Mouse (Mus musculus): Measurements from ENCODE around the gene Adat1. TPM values are rescaled to one million over a fixed set of nuclear protein-coding genes. Genes with fewer than 3 reads are reported as not detected.

Adat1 gene
- polyA plus RNA-seq, 1 experiment from 2014 or later, result 7.5 TPM

DNA sequence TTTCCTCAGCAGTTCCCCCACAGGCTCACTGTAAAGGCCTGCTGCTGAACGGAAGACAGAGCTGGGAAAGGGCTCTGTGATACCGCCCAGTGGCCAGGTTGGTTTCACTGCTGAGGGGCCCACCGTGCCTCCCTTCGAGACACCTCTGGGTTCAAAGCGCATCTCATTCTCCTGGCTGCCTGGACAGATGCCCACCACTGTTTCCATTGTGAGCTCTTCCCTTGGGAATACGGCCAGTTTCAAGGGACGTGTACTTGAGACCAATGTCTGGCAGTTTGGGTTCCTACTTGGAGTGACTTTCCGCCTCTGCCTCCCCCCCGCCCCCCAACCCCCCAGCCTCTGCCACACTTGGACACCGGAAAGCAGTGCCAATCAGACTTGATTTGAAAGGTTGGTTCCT, 29.0 kb downstream of the Adat1 start:
- no peaks in the 10 kb centered on the region for H3K27me3 ChIP-seq (ENCODE audit: control insufficient read depth, insufficient read depth, low read depth, low read length)
- no peak for ATAC-seq (ENCODE audit: low read depth)
- H3K4me1 ChIP-seq (replicated peaks; ENCODE audit: control insufficient read depth, insufficient read depth, low read length), result no peaks in the 10 kb centered on the region
- no peaks in the 10 kb centered on the region for H3K9me3 ChIP-seq (ENCODE audit: control insufficient read depth, low read length)
- H3K4me2 ChIP-seq (ENCODE audit: low read depth, low read length), result no peak overlapping the region
- H3K27ac ChIP-seq (ENCODE audit: low read length), result no peak overlapping the region
- no peak overlapping the region for H3K4me3 ChIP-seq (ENCODE audit: low read length)
- 62% methylated on average over 10 of the region's 10 CpGs for WGBS
- no peaks in the 10 kb centered on the region for H3K36me3 ChIP-seq (ENCODE audit: control insufficient read depth, insufficient read depth, low read length)
- H3K9ac ChIP-seq (ENCODE audit: low read length), result no peak overlapping the region

DNA sequence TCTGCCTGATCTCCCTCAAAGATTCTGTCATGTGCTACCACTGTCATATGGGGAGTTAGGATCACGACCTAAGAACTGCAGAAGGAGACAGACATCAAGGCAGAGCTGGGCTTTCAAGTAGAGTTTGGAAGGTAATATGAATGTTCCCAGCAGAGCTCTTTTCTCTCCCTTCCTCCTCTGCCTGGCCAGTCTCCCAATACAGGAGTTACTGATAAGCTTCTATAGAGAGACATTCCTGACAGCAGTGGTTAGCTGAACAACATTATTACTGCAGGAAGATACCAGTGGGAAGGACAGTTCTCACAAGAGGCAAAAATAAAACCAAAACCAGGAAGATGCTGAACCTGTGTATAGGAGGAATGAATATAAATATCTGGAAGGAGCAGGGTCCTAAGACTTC, 29.5 kb downstream of the Adat1 start:
- Histone ChIP-seq H3K4me1 (replicated peaks; ENCODE audit: control insufficient read depth, insufficient read depth, low read length) (no peaks in the 10 kb centered on the region), H3K4me3 (ENCODE audit: low read length) (no peak overlapping the region), H3K9ac (ENCODE audit: low read length) (no peak overlapping the region), H3K27me3 (ENCODE audit: control insufficient read depth, insufficient read depth, low read depth, low read length) (no peaks in the 10 kb centered on the region), H3K27ac (ENCODE audit: low read length) (no peak overlapping the region), H3K9me3 (ENCODE audit: control insufficient read depth, low read length) (no peaks in the 10 kb centered on the region), H3K36me3 (ENCODE audit: control insufficient read depth, insufficient read depth, low read length) (no peaks in the 10 kb centered on the region), H3K4me2 (ENCODE audit: low read depth, low read length) (no peak overlapping the region)
- ATAC-seq (ENCODE audit: low read depth), result no peak
- 56% methylated on average over 1 of the region's 1 CpGs for WGBS

GRCm38 (mm10) chr8:111961330-111961729, 30.8 kb downstream of the Adat1 start:
- no peak overlapping the region for H3K27ac ChIP-seq (ENCODE audit: low read length)
- H3K9ac ChIP-seq (ENCODE audit: low read length), result no peak overlapping the region
- no peaks in the 10 kb centered on the region for H3K9me3 ChIP-seq (ENCODE audit: control insufficient read depth, low read length)
- H3K4me2 ChIP-seq (ENCODE audit: low read depth, low read length), result no peak overlapping the region
- no peaks in the 10 kb centered on the region for H3K27me3 ChIP-seq (ENCODE audit: control insufficient read depth, insufficient read depth, low read depth, low read length)
- WGBS, result 61% methylated on average over 3 of the region's 3 CpGs
- H3K36me3 ChIP-seq (ENCODE audit: control insufficient read depth, insufficient read depth, low read length), result peaks cover 7% of the 10 kb centered on the region
- no peaks in the 10 kb centered on the region for H3K4me1 ChIP-seq (replicated peaks; ENCODE audit: control insufficient read depth, insufficient read depth, low read length)
- no peak for ATAC-seq (ENCODE audit: low read depth)
- H3K4me3 ChIP-seq (ENCODE audit: low read length), result no peak overlapping the region

DNA sequence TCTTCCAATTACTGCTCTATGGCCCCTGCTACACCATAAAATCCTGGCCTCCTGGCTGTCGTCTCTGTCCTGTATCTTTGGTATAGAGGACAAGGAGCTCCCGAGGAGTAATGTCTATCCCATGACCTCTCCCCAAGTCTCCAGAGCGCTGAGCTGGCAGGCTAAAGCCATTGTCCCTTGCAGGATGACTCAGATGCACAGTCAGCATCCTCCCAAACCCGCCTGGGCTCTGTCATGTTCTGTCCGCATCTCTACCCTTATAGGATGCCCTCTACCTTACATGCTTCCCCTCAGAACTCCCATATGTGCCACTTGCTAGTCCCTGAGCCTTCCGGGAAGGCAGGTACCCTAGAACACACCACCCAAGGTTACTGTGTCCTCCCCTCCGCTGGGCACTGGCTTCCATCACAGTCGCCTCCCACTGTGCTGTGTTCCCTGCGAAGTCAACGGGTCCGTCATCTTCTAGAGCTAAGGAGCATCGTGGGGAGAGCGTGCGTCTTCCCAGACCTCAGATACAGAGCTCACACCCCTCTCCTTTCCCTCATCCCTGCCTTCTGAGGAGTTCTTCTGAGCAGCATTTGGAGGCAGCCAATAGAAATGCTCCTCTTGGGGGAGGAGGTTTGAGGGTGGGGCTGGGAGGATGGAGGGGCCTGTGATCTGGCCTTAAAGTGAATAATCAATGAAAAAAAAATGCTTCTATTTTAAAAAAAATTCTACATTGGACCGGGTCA, 31.3 kb downstream of the Adat1 start:
- no peaks in the 10 kb centered on the region for H3K27me3 ChIP-seq (ENCODE audit: control insufficient read depth, insufficient read depth, low read depth, low read length)
- no peak overlapping the region for H3K4me2 ChIP-seq (ENCODE audit: low read depth, low read length)
- H3K4me1 ChIP-seq (replicated peaks; ENCODE audit: control insufficient read depth, insufficient read depth, low read length), result no peaks in the 10 kb centered on the region
- no peak overlapping the region for H3K4me3 ChIP-seq (ENCODE audit: low read length)
- no peak for ATAC-seq (ENCODE audit: low read depth)
- H3K9ac ChIP-seq (ENCODE audit: low read length), result no peak overlapping the region
- WGBS, result 70% methylated on average over 15 of the region's 15 CpGs
- no peak overlapping the region for H3K27ac ChIP-seq (ENCODE audit: low read length)
- H3K36me3 ChIP-seq (ENCODE audit: control insufficient read depth, insufficient read depth, low read length), result peaks cover 7% of the 10 kb centered on the region
- H3K9me3 ChIP-seq (ENCODE audit: control insufficient read depth, low read length), result no peaks in the 10 kb centered on the region

DNA sequence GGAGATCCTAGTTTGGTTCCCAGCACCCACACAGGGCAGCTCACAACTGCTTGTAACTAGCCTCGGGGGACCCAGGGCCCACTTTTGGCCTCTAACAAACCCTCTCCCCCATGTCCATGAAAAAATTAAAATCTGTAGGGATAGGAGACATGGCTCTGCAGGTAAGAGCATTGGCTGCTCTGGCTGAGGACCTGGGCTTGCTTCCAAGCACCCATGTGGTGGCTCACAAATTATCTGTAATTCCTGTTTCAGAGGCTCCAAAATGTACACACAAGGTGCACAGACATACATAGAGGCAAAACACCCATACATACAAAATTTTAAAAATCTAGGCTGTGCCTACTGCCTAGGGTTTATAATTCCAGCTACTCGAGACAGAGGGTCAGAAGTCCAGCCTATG, 34.9 kb downstream of the Adat1 start:
- no peak for ATAC-seq (ENCODE audit: low read depth)
- Histone ChIP-seq H3K27me3 (ENCODE audit: control insufficient read depth, insufficient read depth, low read depth, low read length) (no peaks in the 10 kb centered on the region), H3K9ac (ENCODE audit: low read length) (no peak overlapping the region), H3K4me2 (ENCODE audit: low read depth, low read length) (no peak overlapping the region), H3K4me1 (replicated peaks; ENCODE audit: control insufficient read depth, insufficient read depth, low read length) (no peaks in the 10 kb centered on the region), H3K9me3 (ENCODE audit: control insufficient read depth, low read length) (no peaks in the 10 kb centered on the region), H3K36me3 (ENCODE audit: control insufficient read depth, insufficient read depth, low read length) (peaks cover 18% of the 10 kb centered on the region), H3K27ac (ENCODE audit: low read length) (no peak overlapping the region), H3K4me3 (ENCODE audit: low read length) (no peak overlapping the region)
- WGBS, result 86% methylated on average over 2 of the region's 2 CpGs

- no peak for ATAC-seq (ENCODE audit: low read depth)
- Histone ChIP-seq H3K9me3 (ENCODE audit: control insufficient read depth, low read length) (no peaks in the 10 kb centered on the region), H3K9ac (ENCODE audit: low read length) (no peak overlapping the region), H3K4me1 (replicated peaks; ENCODE audit: control insufficient read depth, insufficient read depth, low read length) (no peaks in the 10 kb centered on the region), H3K36me3 (ENCODE audit: control insufficient read depth, insufficient read depth, low read length) (peaks cover 18% of the 10 kb centered on the region), H3K4me3 (ENCODE audit: low read length) (no peak overlapping the region), H3K27me3 (ENCODE audit: control insufficient read depth, insufficient read depth, low read depth, low read length) (no peaks in the 10 kb centered on the region), H3K27ac (ENCODE audit: low read length) (no peak overlapping the region), H3K4me2 (ENCODE audit: low read depth, low read length) (no peak overlapping the region)
- 71% methylated on average over 5 of the region's 5 CpGs for WGBS
Observed at GRCm38 (mm10) chr8:111955879-111956278, 36.2 kb downstream of the Adat1 start.

GRCm38 (mm10) chr8:111954844-111955594, 37.1 kb downstream of the Adat1 start:
- Histone ChIP-seq H3K4me1 (replicated peaks; ENCODE audit: control insufficient read depth, insufficient read depth, low read length) (no peaks in the 10 kb centered on the region), H3K4me3 (ENCODE audit: low read length) (no peak overlapping the region), H3K9me3 (ENCODE audit: control insufficient read depth, low read length) (no peaks in the 10 kb centered on the region), H3K27me3 (ENCODE audit: control insufficient read depth, insufficient read depth, low read depth, low read length) (no peaks in the 10 kb centered on the region), H3K9ac (ENCODE audit: low read length) (no peak overlapping the region), H3K27ac (ENCODE audit: low read length) (no peak overlapping the region), H3K4me2 (ENCODE audit: low read depth, low read length) (no peak overlapping the region), H3K36me3 (ENCODE audit: control insufficient read depth, insufficient read depth, low read length) (peaks cover 18% of the 10 kb centered on the region)
- ATAC-seq (ENCODE audit: low read depth), result no peak
- WGBS, result 80% methylated on average over 4 of the region's 4 CpGs

DNA sequence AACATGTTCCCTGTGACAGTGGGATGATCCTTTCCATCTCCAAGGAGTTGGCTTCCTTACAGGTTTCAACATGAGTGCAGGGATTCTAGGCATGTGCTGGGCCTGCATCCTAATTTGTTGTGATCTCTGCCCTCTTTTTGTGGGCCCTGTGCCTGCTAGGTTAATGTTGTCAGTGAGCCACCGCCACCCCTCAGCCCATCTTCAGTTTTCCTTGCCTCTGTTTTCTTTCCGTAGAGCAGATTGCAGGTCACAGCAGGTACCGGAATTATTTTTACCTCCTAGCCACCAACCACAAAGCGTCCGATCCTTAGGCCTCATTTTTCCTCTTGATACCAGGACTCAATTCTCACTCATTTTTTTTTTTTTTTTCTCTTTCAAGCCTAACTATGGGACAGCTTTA, 40.2 kb downstream of the Adat1 start:
- peaks cover 26% of the 10 kb centered on the region for H3K36me3 ChIP-seq (ENCODE audit: control insufficient read depth, insufficient read depth, low read length)
- H3K27me3 ChIP-seq (ENCODE audit: control insufficient read depth, insufficient read depth, low read depth, low read length), result no peaks in the 10 kb centered on the region
- WGBS, result 94% methylated on average over 5 of the region's 5 CpGs
- H3K27ac ChIP-seq (ENCODE audit: low read length), result no peak overlapping the region
- no peaks in the 10 kb centered on the region for H3K9me3 ChIP-seq (ENCODE audit: control insufficient read depth, low read length)
- H3K9ac ChIP-seq (ENCODE audit: low read length), result no peak overlapping the region
- H3K4me2 ChIP-seq (ENCODE audit: low read depth, low read length), result no peak overlapping the region
- no peak for ATAC-seq (ENCODE audit: low read depth)
- H3K4me3 ChIP-seq (ENCODE audit: low read length), result no peak overlapping the region
- no peaks in the 10 kb centered on the region for H3K4me1 ChIP-seq (replicated peaks; ENCODE audit: control insufficient read depth, insufficient read depth, low read length)

DNA sequence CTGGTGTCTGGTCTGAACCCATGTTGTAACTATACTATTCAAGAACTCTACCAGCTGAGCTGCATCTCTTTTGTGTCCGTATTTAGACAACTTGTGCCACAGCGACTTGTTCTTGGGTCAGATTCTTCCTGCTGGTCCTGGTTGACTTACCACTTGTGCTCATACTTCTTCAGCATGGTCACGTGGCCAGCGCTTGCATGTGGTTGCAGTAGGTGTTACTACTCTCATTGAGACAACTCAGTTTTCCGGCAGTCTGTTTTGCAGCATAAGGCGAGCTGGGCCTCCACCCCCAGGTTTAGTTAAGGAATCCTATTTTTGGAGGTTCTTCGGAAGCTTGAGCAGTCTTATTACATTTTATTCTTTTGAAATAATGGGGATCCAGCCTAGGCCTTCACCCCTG, 40.8 kb downstream of the Adat1 start:
- 92% methylated on average over 7 of the region's 7 CpGs for WGBS
- ATAC-seq (ENCODE audit: low read depth), result no peak
- no peak overlapping the region for H3K27ac ChIP-seq (ENCODE audit: low read length)
- H3K4me2 ChIP-seq (ENCODE audit: low read depth, low read length), result no peak overlapping the region
- no peaks in the 10 kb centered on the region for H3K4me1 ChIP-seq (replicated peaks; ENCODE audit: control insufficient read depth, insufficient read depth, low read length)
- H3K9ac ChIP-seq (ENCODE audit: low read length), result no peak overlapping the region
- no peaks in the 10 kb centered on the region for H3K9me3 ChIP-seq (ENCODE audit: control insufficient read depth, low read length)
- H3K4me3 ChIP-seq (ENCODE audit: low read length), result no peak overlapping the region
- H3K36me3 ChIP-seq (ENCODE audit: control insufficient read depth, insufficient read depth, low read length), result peaks cover 22% of the 10 kb centered on the region
- no peaks in the 10 kb centered on the region for H3K27me3 ChIP-seq (ENCODE audit: control insufficient read depth, insufficient read depth, low read depth, low read length)
